Mouse (Mus musculus) forebrain, embryonic 14.5 days (tissue): Measurements from ENCODE around the gene Dnajb12. TPM values are rescaled to one million over a fixed set of nuclear protein-coding genes. Genes with fewer than 3 reads are reported as not detected.

Experiments
- ATAC-seq: fragments of 200-750 bp; cut with Nextera tagmentation; 2 replicates; pipeline ENCODE4 v1.8.0; 2017; ENCODE audit warnings: mild to moderate bottlenecking, moderate library complexity
- DNase-seq: peaks from one replicate; pipeline ENCODE4 v3.0.0-alpha.2; 2015; ENCODE audit warnings: low spot score
- H3K27ac ChIP-seq: fragments of 300-500 bp; sonication (generic); 2 replicates; pipeline ENCODE4 v1.5.1; 2014; ENCODE audit warnings: low read depth, mild to moderate bottlenecking, control low read depth, low read length, moderate library complexity
- H3K27me3 ChIP-seq: fragments of 300-500 bp; sonication (generic); replicated peaks from 2 replicates; pipeline ENCODE4 v1.6.1; 2014; ENCODE audit warnings: low read length, control low read depth, mixed read lengths; ENCODE audit not compliant: control insufficient read depth, insufficient read depth
- H3K36me3 ChIP-seq: fragments of 300-500 bp; sonication (generic); 2 replicates; pipeline ENCODE4 v1.6.1; 2014; ENCODE audit warnings: low read length, control low read depth; ENCODE audit not compliant: control insufficient read depth, insufficient read depth
- H3K4me1 ChIP-seq: fragments of 300-500 bp; sonication (generic); 2 replicates; pipeline ENCODE4 v1.6.1; 2014; ENCODE audit warnings: antibody characterized with exemption, low read length, control low read depth; ENCODE audit not compliant: control insufficient read depth, insufficient read depth
- H3K4me2 ChIP-seq: fragments of 300-500 bp; sonication (generic); 2 replicates; pipeline ENCODE4 v1.6.1; 2014; ENCODE audit warnings: mild to moderate bottlenecking, control low read depth, low read length
- H3K4me3 ChIP-seq: fragments of 300-500 bp; sonication (generic); 2 replicates; pipeline ENCODE4 v1.5.1; 2014; ENCODE audit warnings: low read depth, low read length, control low read depth
- H3K9ac ChIP-seq: fragments of 300-500 bp; sonication (generic); 2 replicates; pipeline ENCODE4 v1.6.1; 2014; ENCODE audit warnings: mild to moderate bottlenecking, low read length, control low read depth, moderate library complexity
- H3K9me3 ChIP-seq: fragments of 300-500 bp; sonication (generic); replicated peaks from 2 replicates; pipeline ENCODE4 v1.6.1; 2016; ENCODE audit warnings: low read length, control low read depth, mixed read lengths; ENCODE audit not compliant: control insufficient read depth
- WGBS: fragments of 180-500 bp; shearing (Covaris S2); extraction: QIAGEN DNeasy Blood & Tissue Kit; methylation state at CpG from one replicate; pipeline ENCODE4 v1.1.7; 2014; 5-methylcytosine and 5-hydroxymethylcytosine counted together
- polyA plus RNA-seq: library from polyadenylated mRNA; unstranded; fragments of >200 nt; fragmentation: Nextera tagmentation; extraction: Ambion mirVana; gene quantifications from 2 replicates; pipeline ENCODE4 v1.2.1, GENCODE M21; 2014

Gene Dnajb12
- polyA plus RNA-seq, 1 experiment from 2014 or later: 18.8 TPM

GRCm38 (mm10) chr10:59889339-59889738 is 10.0 kb downstream of the Dnajb12 start:
- WGBS: 92% methylated on average over 7 of the region's 7 CpGs

GRCm38 (mm10) chr10:59889953-59890751 is 10.8 kb downstream of the Dnajb12 start:
- H3K4me1 ChIP-seq: no peaks in the 10 kb centered on the region
- H3K4me3 ChIP-seq: no peak overlapping the region
- H3K4me2 ChIP-seq: no peak overlapping the region
- ATAC-seq: no peak
- peaks cover 42% of the 10 kb centered on the region for H3K36me3 ChIP-seq
- WGBS: 79% methylated on average over 15 of the region's 15 CpGs
- DNase-seq: no peak
- no peak overlapping the region for H3K27ac ChIP-seq
- no peaks in the 10 kb centered on the region for H3K9me3 ChIP-seq
- no peak overlapping the region for H3K9ac ChIP-seq
- no peaks in the 10 kb centered on the region for H3K27me3 ChIP-seq

More at GRCm38 (mm10) chr10:59889339-59889738, 10.0 kb downstream of the Dnajb12 start:
- ATAC-seq (no peak), DNase-seq (no peak)
- H3K4me1 ChIP-seq: no peaks in the 10 kb centered on the region
- no peak overlapping the region for H3K4me2 ChIP-seq
- no peak overlapping the region for H3K9ac ChIP-seq
- peaks cover 38% of the 10 kb centered on the region for H3K36me3 ChIP-seq
- no peak overlapping the region for H3K27ac ChIP-seq
- H3K4me3 ChIP-seq: no peak overlapping the region
- H3K9me3 ChIP-seq: no peaks in the 10 kb centered on the region
- H3K27me3 ChIP-seq: no peaks in the 10 kb centered on the region

- ATAC-seq (peak; percentile 30), DNase-seq (peak; percentile 92)
- H3K9me3 ChIP-seq: no peaks in the 10 kb centered on the region
- peak overlapping the region; percentile 29; the same call in 1 of the 2 replicates for H3K9ac ChIP-seq
- H3K4me3 ChIP-seq: no peak overlapping the region
- H3K27ac ChIP-seq: peak overlapping the region; percentile 70
- H3K4me2 ChIP-seq: no peak overlapping the region
- no peaks in the 10 kb centered on the region for H3K27me3 ChIP-seq
- peaks cover 16% of the 10 kb centered on the region for H3K4me1 ChIP-seq
- WGBS: 25% methylated on average over 6 of the region's 6 CpGs
- peaks cover 57% of the 10 kb centered on the region for H3K36me3 ChIP-seq
These were observed 13.6 kb downstream of the Dnajb12 start for GRCm38 (mm10) chr10:59892977-59893376.

- ATAC-seq: no peak
- H3K4me1 ChIP-seq: peaks cover 31% of the 10 kb centered on the region
- no peak overlapping the region for H3K27ac ChIP-seq
- peak; percentile 84 for DNase-seq
- H3K27me3 ChIP-seq: no peaks in the 10 kb centered on the region
- 80% methylated on average over 25 of the region's 25 CpGs for WGBS
- no peak overlapping the region for H3K4me3 ChIP-seq
- H3K9ac ChIP-seq: no peak overlapping the region
- H3K36me3 ChIP-seq: peaks cover 57% of the 10 kb centered on the region
- no peaks in the 10 kb centered on the region for H3K9me3 ChIP-seq
- no peak overlapping the region for H3K4me2 ChIP-seq
These were observed 15.2 kb downstream of the Dnajb12 start for GRCm38 (mm10) chr10:59894251-59895160.

- Histone ChIP-seq H3K27me3 (no peaks in the 10 kb centered on the region), H3K4me3 (no peak overlapping the region), H3K4me1 (peaks cover 42% of the 10 kb centered on the region), H3K36me3 (peaks cover 49% of the 10 kb centered on the region), H3K27ac (no peak overlapping the region), H3K9ac (no peak overlapping the region), H3K9me3 (no peaks in the 10 kb centered on the region), H3K4me2 (no peak overlapping the region)
- ATAC-seq: no peak
- no peak for DNase-seq
- 93% methylated on average over 17 of the region's 17 CpGs for WGBS
These were observed 16.3 kb downstream of the Dnajb12 start for GRCm38 (mm10) chr10:59895460-59896186.

GRCm38 (mm10) chr10:59896211-59896610 is 16.9 kb downstream of the Dnajb12 start:
- no peak for ATAC-seq
- H3K27me3 ChIP-seq: no peaks in the 10 kb centered on the region
- H3K4me1 ChIP-seq: peaks cover 47% of the 10 kb centered on the region
- no peak overlapping the region for H3K4me3 ChIP-seq
- DNase-seq: no peak
- H3K9ac ChIP-seq: peak overlapping the region; percentile 40; the same call in 1 of the 2 replicates
- no peaks in the 10 kb centered on the region for H3K9me3 ChIP-seq
- H3K4me2 ChIP-seq: no peak overlapping the region
- WGBS: 89% methylated on average over 4 of the region's 4 CpGs
- peak overlapping the region; percentile 99 for H3K27ac ChIP-seq
- peaks cover 44% of the 10 kb centered on the region for H3K36me3 ChIP-seq

GRCm38 (mm10) chr10:59896911-59897331 is 17.6 kb downstream of the Dnajb12 start:
- peak overlapping the region; percentile 99 for H3K27ac ChIP-seq
- DNase-seq (peak; percentile 84), ATAC-seq (peak; percentile 18)
- WGBS: 48% methylated on average over 3 of the region's 3 CpGs
- no peak overlapping the region; the same call in 1 of the 2 replicates for H3K4me3 ChIP-seq
- H3K9ac ChIP-seq: peak overlapping the region; percentile 40
- H3K4me1 ChIP-seq: peaks cover 51% of the 10 kb centered on the region
- peaks cover 37% of the 10 kb centered on the region for H3K36me3 ChIP-seq
- H3K9me3 ChIP-seq: no peaks in the 10 kb centered on the region
- no peaks in the 10 kb centered on the region for H3K27me3 ChIP-seq
- peak overlapping the region; percentile 22 for H3K4me2 ChIP-seq

GRCm38 (mm10) chr10:59897511-59897910 is 18.2 kb downstream of the Dnajb12 start:
- Histone ChIP-seq H3K9ac (peak overlapping the region; percentile 40), H3K36me3 (peaks cover 31% of the 10 kb centered on the region), H3K27me3 (no peaks in the 10 kb centered on the region), H3K4me1 (peaks cover 57% of the 10 kb centered on the region), H3K9me3 (no peaks in the 10 kb centered on the region), H3K4me2 (peak overlapping the region; percentile 22), H3K27ac (peak overlapping the region; percentile 99), H3K4me3 (peak overlapping the region; percentile 0; the same call in 1 of the 2 replicates)
- peak; percentile 96 for DNase-seq
- ATAC-seq: peak; percentile 21
- 5% methylated on average over 5 of the region's 5 CpGs for WGBS
